ENCODE assay signal across 1 mouse cellular context in the genomic region with DNA sequence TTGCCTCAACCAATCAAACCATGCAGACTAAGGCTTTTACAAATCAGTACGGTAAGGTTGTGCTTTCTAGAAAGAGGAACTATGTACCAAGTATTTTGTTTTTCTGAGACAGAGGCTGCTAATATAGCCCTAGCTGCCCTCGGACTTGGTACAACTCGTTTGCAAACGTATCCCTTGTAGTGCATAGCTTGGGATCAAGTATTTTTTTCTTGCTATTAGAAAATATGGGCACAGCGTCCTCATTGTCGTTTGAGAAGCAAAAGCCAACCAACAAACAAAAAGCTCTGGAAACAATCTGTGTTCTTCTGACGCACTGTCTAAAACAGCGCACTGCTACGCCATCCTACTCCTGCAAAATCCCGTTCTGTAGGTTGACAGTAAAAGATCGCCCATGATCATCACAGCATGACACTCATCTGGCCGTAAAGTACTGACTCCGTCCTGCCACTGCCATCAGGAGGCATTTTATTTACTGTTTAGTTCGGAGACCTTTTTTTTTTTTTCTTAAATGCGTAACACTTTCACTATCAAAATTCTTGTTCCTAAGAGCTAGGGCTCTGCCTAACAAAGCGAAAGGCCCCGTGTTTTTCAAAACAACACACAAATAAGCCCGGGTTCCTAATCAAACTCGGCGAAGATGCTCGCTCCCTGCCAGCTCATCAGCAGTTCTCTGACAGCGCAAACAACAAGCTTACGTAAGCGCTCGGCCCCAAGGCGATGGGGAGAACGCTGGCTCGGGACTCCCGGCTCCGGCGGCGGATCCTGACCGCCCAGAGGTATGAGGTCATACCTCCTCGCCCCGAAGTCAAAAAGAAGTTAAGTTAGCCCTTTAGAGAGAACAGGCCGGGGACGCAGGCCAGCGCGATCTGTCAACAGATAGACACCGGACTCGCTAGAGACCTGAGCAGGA.
TF ChIP-seq lines count a peak whose summit lies in the region.

No protein-coding gene starts in this region.

TF ChIP-seq in CH12.LX, 34 proteins besides CTCF, POLR2A, EP300 and RAD21:
- TF ChIP-seq MAX (IDR thresholded peaks at IDR 0.05; ENCODE audit: low read length) (no peak), SIN3A (IDR thresholded peaks at IDR 0.05; ENCODE audit: low read length) (no peak; the same call in 1 of the 2 replicates), BHLHE40 (IDR thresholded peaks at IDR 0.05; ENCODE audit: low read depth, low read length) (no peak), MXI1 (IDR thresholded peaks at IDR 0.05; ENCODE audit: low read depth, low read length) (no peak), JUND (conservative IDR thresholded peaks at IDR 0.05; ENCODE audit: low read depth, low read length) (no peak), CHD2 (IDR thresholded peaks at IDR 0.05; ENCODE audit: low read length) (no peak), ZMIZ1 (IDR thresholded peaks at IDR 0.05; ENCODE audit: low read depth, low read length) (no peak), MAZ (IDR thresholded peaks at IDR 0.05; ENCODE audit: low read depth, low read length) (no peak), HCFC1 (IDR thresholded peaks at IDR 0.05; ENCODE audit: low read depth, low read length) (no peak), NRF1 (IDR thresholded peaks at IDR 0.05; ENCODE audit: low read depth, low read length) (no peak), MAFK (IDR thresholded peaks at IDR 0.05; ENCODE audit: insufficient replicate concordance, low read length) (no peak), ZC3H11A (IDR thresholded peaks at IDR 0.05; ENCODE audit: low read depth, low read length) (no peak), ZNF384 (IDR thresholded peaks at IDR 0.05; ENCODE audit: low read depth, low read length) (no peak), SMC3 (IDR thresholded peaks at IDR 0.05; ENCODE audit: low read depth, low read length) (no peak), USF1 (IDR thresholded peaks at IDR 0.05; ENCODE audit: low read depth, low read length) (no peak), MYC (IDR thresholded peaks at IDR 0.05; ENCODE audit: low read depth, low read length) (no peak), ZKSCAN1 (IDR thresholded peaks at IDR 0.05; ENCODE audit: borderline replicate concordance, low read depth, low read length) (no peak), IRF4 (IDR thresholded peaks at IDR 0.05; ENCODE audit: low read depth, low read length) (no peak)
